Mouse (Mus musculus) CH12.LX (cell line): ENCODE measurements around the gene Fbxl20. TPM values are rescaled to one million over a fixed set of nuclear protein-coding genes. Genes with fewer than 3 reads are reported as not detected.

Experiments
- DNase-seq: peaks from one replicate; pipeline ENCODE4 v3.0.0-alpha.2; 2013; ENCODE audit errors: extremely low read depth
- H3K27ac ChIP-seq: 2 replicates; pipeline ENCODE4 v1.5.1; 2012; ENCODE audit warnings: low read depth, mild to moderate bottlenecking, control low read depth, moderate library complexity; ENCODE audit not compliant: insufficient read depth
- H3K27me3 ChIP-seq: replicated peaks from 2 replicates; pipeline ENCODE3; 2012; ENCODE audit warnings: inconsistent platforms
- H3K36me3 ChIP-seq, 2 experiments: replicated peaks in 1 of 2; 2 replicates each; pipeline versions ENCODE3 to v1.6.1; 2012; ENCODE audit warnings: inconsistent platforms in 1 of 2, low read length in 1 of 2, mild to moderate bottlenecking in 1 of 2, mixed read lengths in 1 of 2, moderate library complexity in 1 of 2; ENCODE audit not compliant: control insufficient read depth in 1 of 2, insufficient read depth in 1 of 2
- H3K4me1 ChIP-seq, 2 experiments: 2 replicates each; pipeline ENCODE4 v1.6.1; 2012; ENCODE audit warnings: inconsistent platforms in 1 of 2, moderate library complexity in 1 of 2; ENCODE audit not compliant: insufficient read depth in 2 of 2, control insufficient read depth in 1 of 2
- H3K4me2 ChIP-seq: 2 replicates; pipeline ENCODE4 v1.6.1; 2012; ENCODE audit warnings: low read depth, mild to moderate bottlenecking, control low read depth; ENCODE audit not compliant: poor library complexity, insufficient read depth, severe bottlenecking
- H3K4me3 ChIP-seq, 3 experiments: fragments of 150-350 bp in 1 of 3; sonication (generic) in 1 of 3; replicated peaks in 1 of 3; 2 replicates each; pipeline versions ENCODE3 to v1.5.1; 2011 to 2012; ENCODE audit warnings: low read depth in 2 of 3, low read length in 2 of 3, mild to moderate bottlenecking in 2 of 3, moderate library complexity in 2 of 3, control low read depth in 1 of 3, improper control_type of control experiment in 1 of 3, inconsistent platforms in 1 of 3, mixed read lengths in 1 of 3; ENCODE audit not compliant: poor library complexity in 1 of 3
- H3K79me2 ChIP-seq: replicated peaks from 2 replicates; pipeline ENCODE4 v1.6.1; 2012; ENCODE audit warnings: mild to moderate bottlenecking, moderate library complexity; ENCODE audit not compliant: control insufficient read depth, poor library complexity, insufficient read depth, severe bottlenecking; ENCODE audit errors: extremely low read depth
- H3K9ac ChIP-seq: 2 replicates; pipeline ENCODE4 v1.6.1; 2012; ENCODE audit warnings: low read depth, mild to moderate bottlenecking, control low read depth, moderate library complexity; ENCODE audit not compliant: insufficient read depth
- H3K9me3 ChIP-seq: replicated peaks from 2 replicates; pipeline ENCODE3; 2012; ENCODE audit warnings: low read length, inconsistent platforms, mixed read lengths
- BHLHE40 ChIP-seq: IDR thresholded peaks from 2 replicates; pipeline ENCODE4 v1.6.1; 2011; ENCODE audit warnings: mild to moderate bottlenecking, low read depth, low read length, improper control_type of control experiment
- CHD1 ChIP-seq: IDR thresholded peaks from 2 replicates; pipeline ENCODE4 v1.6.1; 2012; ENCODE audit warnings: low read depth, low read length, improper control_type of control experiment, inconsistent platforms
- CHD2 ChIP-seq: IDR thresholded peaks from 2 replicates; pipeline ENCODE4 v1.6.1; 2011; ENCODE audit warnings: low read length, improper control_type of control experiment
- E2F4 ChIP-seq: IDR thresholded peaks from 2 replicates; pipeline ENCODE4 v1.6.1; 2011; ENCODE audit warnings: low read depth, low read length, improper control_type of control experiment; ENCODE audit not compliant: insufficient replicate concordance
- ELF1 ChIP-seq: IDR thresholded peaks from 2 replicates; pipeline ENCODE4 v1.6.1; 2014; ENCODE audit warnings: low read depth, mild to moderate bottlenecking, inconsistent platforms, low read length, improper control_type of control experiment
- EP300 ChIP-seq: IDR thresholded peaks from 2 replicates; pipeline ENCODE4 v1.6.1; 2011; ENCODE audit warnings: low read length, improper control_type of control experiment
- JUN ChIP-seq: IDR thresholded peaks from 2 replicates; pipeline ENCODE4 v1.6.1; 2011; ENCODE audit warnings: low read depth, mild to moderate bottlenecking, low read length, improper control_type of control experiment, moderate library complexity; ENCODE audit not compliant: insufficient read depth
- JUND ChIP-seq: conservative IDR thresholded peaks from 2 replicates; pipeline ENCODE4 v1.6.1; 2011; ENCODE audit warnings: low read depth, low read length, improper control_type of control experiment
- MAX ChIP-seq: IDR thresholded peaks from 2 replicates; pipeline ENCODE4 v1.6.1; 2011; ENCODE audit warnings: low read length, improper control_type of control experiment
- MAZ ChIP-seq: IDR thresholded peaks from 2 replicates; pipeline ENCODE4 v1.6.1; 2012; ENCODE audit warnings: low read depth, mild to moderate bottlenecking, inconsistent platforms, low read length, improper control_type of control experiment, moderate library complexity
- MEF2A ChIP-seq: IDR thresholded peaks from 2 replicates; pipeline ENCODE4 v1.6.1; 2014; ENCODE audit warnings: low read depth, mild to moderate bottlenecking, inconsistent platforms, low read length, improper control_type of control experiment, borderline replicate concordance
- NRF1 ChIP-seq: IDR thresholded peaks from 2 replicates; pipeline ENCODE4 v1.6.1; 2014; ENCODE audit warnings: low read depth, mild to moderate bottlenecking, inconsistent platforms, low read length, improper control_type of control experiment, moderate library complexity
- PAX5 ChIP-seq: IDR thresholded peaks from 2 replicates; pipeline ENCODE4 v1.6.1; 2012; ENCODE audit warnings: low read length, inconsistent platforms, mixed read lengths
- RAD21 ChIP-seq: IDR thresholded peaks from 2 replicates; pipeline ENCODE4 v1.6.1; 2011; ENCODE audit warnings: low read depth, mild to moderate bottlenecking, low read length, improper control_type of control experiment, moderate library complexity
- RCOR1 ChIP-seq: conservative IDR thresholded peaks from 2 replicates; pipeline ENCODE4 v1.6.1; 2012; ENCODE audit warnings: low read depth, mild to moderate bottlenecking, inconsistent platforms, low read length, improper control_type of control experiment
- SMC3 ChIP-seq: IDR thresholded peaks from 2 replicates; pipeline ENCODE4 v1.6.1; 2011; ENCODE audit warnings: low read depth, low read length, improper control_type of control experiment
- TBP ChIP-seq: conservative IDR thresholded peaks from 2 replicates; pipeline ENCODE4 v1.6.1; 2011; ENCODE audit warnings: low read depth, low read length, improper control_type of control experiment
- UBTF ChIP-seq: IDR thresholded peaks from 2 replicates; pipeline ENCODE4 v1.6.1; 2012; ENCODE audit warnings: low read depth, mild to moderate bottlenecking, inconsistent platforms, low read length, improper control_type of control experiment, moderate library complexity
- USF2 ChIP-seq: conservative IDR thresholded peaks from 2 replicates; pipeline ENCODE4 v1.6.1; 2011; ENCODE audit warnings: low read depth, low read length, improper control_type of control experiment
- ZC3H11A ChIP-seq: IDR thresholded peaks from 2 replicates; pipeline ENCODE4 v1.6.1; 2012; ENCODE audit warnings: low read depth, mild to moderate bottlenecking, inconsistent platforms, low read length, improper control_type of control experiment
- ZKSCAN1 ChIP-seq: IDR thresholded peaks from 2 replicates; pipeline ENCODE4 v1.6.1; 2012; ENCODE audit warnings: low read depth, inconsistent platforms, low read length, improper control_type of control experiment, borderline replicate concordance
- ZMIZ1 ChIP-seq: IDR thresholded peaks from 2 replicates; pipeline ENCODE4 v1.6.1; 2012; ENCODE audit warnings: low read depth, mild to moderate bottlenecking, inconsistent platforms, low read length, improper control_type of control experiment
- dilution Hi-C: fragments of 300-500 bp; cut with MboI; formaldehyde crosslinking; loops from 2 replicates; pipeline ENCODE4 v1.14.3; 2020; ENCODE audit warnings: low sequenced_read_pairs; ENCODE audit not compliant: extremely low pct_unique_long_range_greater_than_20kb, extremely low pct_ligation_motif_present
- in situ Hi-C: fragments of 300-500 bp; cut with MboI; formaldehyde crosslinking; loops from 3 replicates; pipeline ENCODE4 v1.14.3; 2019; ENCODE audit warnings: low sequenced_read_pairs, low pct_ligation_motif_present, low pct_unique_long_range_greater_than_20kb, mixed read lengths
- polyA plus RNA-seq: library from polyadenylated mRNA; unstranded; fragments of >175 nt; gene quantifications from 2 replicates; pipeline ENCODE4 v1.2.1, GENCODE M21; 2012; ENCODE audit warnings: low read depth; ENCODE audit not compliant: insufficient read length
- total RNA-seq, 2 experiments: library from RNA; depleted of rRNA; stranded (reverse); fragments of 300-350 nt in 1 of 2; fragments of >200 nt in 1 of 2; gene quantifications; 2 replicates each; pipeline ENCODE4 v1.2.3; 2012 to 2014

Gene Fbxl20
- total and polyA plus RNA-seq, 3 experiments = 6.4 to 9.0 (median 7.9) TPM

- dilution Hi-C loops = no loop called here
- TF ChIP-seq SMC3 (no peak), USF2 (no peak), UBTF (no peak), MEF2A (no peak), BHLHE40 (no peak), E2F4 (no peak), ZKSCAN1 (no peak), MAZ (no peak), PAX5 (no peak), NRF1 (no peak), JUND (no peak)
Measured at GRCm38 (mm10) chr11:98086141-98086540, 64.1 kb downstream of the Fbxl20 start.

GRCm38 (mm10) chr11:98082745-98083144 is 67.5 kb downstream of the Fbxl20 start:
- no peaks in the 10 kb centered on the region for H3K27me3 ChIP-seq
- no peak for TF ChIP-seq TBP
- no peak for TF ChIP-seq MAZ
- TF ChIP-seq RAD21 = no peak
- TF ChIP-seq BHLHE40 = no peak
- TF ChIP-seq ZC3H11A = no peak
- TF ChIP-seq PAX5 = no peak
- no peak for TF ChIP-seq MAX
- no peak for TF ChIP-seq JUN
- no peak for TF ChIP-seq CHD1
- no peak for TF ChIP-seq ELF1
- TF ChIP-seq CHD2 = no peak
- no peak for TF ChIP-seq RCOR1
- TF ChIP-seq ZMIZ1 = no peak
- TF ChIP-seq EP300 = no peak
- TF ChIP-seq USF2 = no peak
- H3K9me3 ChIP-seq = no peaks in the 10 kb centered on the region
- dilution Hi-C loops = no loop called here
- no peak for DNase-seq
- no peak overlapping the region for H3K4me3 ChIP-seq
- H3K27ac ChIP-seq = no peak overlapping the region
- in situ Hi-C loops = loop anchor here (5.0 kb wide), 1 partner anchor 55 kb away; the partner anchor contains the start of gene Rpl19
- no peak overlapping the region for H3K4me2 ChIP-seq
- H3K79me2 ChIP-seq = no peaks in the 10 kb centered on the region
- H3K4me1 ChIP-seq = peaks cover 0 to 3% of the 10 kb centered on the region in 2 experiments; a peak in 1 of 4 replicates
- H3K36me3 ChIP-seq = peaks cover 0 to 23% of the 10 kb centered on the region in 2 experiments
- no peak overlapping the region for H3K9ac ChIP-seq

More at GRCm38 (mm10) chr11:98086141-98086540, 64.1 kb downstream of the Fbxl20 start:
- no peak overlapping the region for H3K4me3 ChIP-seq
- no peak overlapping the region for H3K4me2 ChIP-seq
- peaks cover 0 to 3% of the 10 kb centered on the region in 2 experiments; a peak in 1 of 4 replicates for H3K4me1 ChIP-seq
- H3K79me2 ChIP-seq = no peaks in the 10 kb centered on the region
- in situ Hi-C loops = no loop called here
- no peak overlapping the region for H3K27ac ChIP-seq
- DNase-seq = no peak
- no peak overlapping the region for H3K9ac ChIP-seq
- peaks cover 15 to 50% of the 10 kb centered on the region in 2 experiments for H3K36me3 ChIP-seq
- no peaks in the 10 kb centered on the region for H3K27me3 ChIP-seq
- no peaks in the 10 kb centered on the region for H3K9me3 ChIP-seq
